Mouse (Mus musculus) erythroblast, embryonic 14.5 days (primary cell): Measurements from ENCODE around the gene Mpst.

ENCODE experiments used
- GATA1 ChIP-seq: IDR thresholded peaks from 2 replicates; pipeline ENCODE4 v1.6.1; 2012; ENCODE audit warnings: low read length, inconsistent platforms, mixed read lengths
- TAL1 ChIP-seq: IDR thresholded peaks from 3 replicates; pipeline ENCODE4 v1.6.1; 2012; ENCODE audit warnings: low read length, inconsistent platforms, mixed read lengths

DNA sequence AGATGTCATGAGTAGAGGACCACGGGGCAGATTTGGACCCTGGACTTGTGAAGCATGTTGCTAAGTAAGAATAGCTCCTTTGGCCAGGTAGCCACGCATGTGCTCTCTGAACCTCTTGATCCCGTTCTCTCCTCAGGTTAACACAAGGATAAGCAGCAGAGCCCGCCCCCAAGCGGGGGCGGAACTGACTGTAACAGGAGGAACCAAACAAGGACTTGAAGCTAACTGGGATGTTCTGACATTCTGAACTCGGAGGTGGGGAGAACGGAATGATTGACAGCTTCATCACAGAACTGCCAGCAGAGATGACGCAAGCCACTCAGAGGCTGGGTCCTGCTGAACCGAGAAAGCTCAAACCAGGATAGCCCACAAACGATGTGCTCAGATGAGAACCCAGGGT is 18.3 kb downstream of the Mpst start:
- TF ChIP-seq GATA1 (no peak), TAL1 (no peak)
